Mouse (Mus musculus): ENCODE measurements at regions not wholly inside any gene's neighbourhood (a gene's known extent, or its start where the extent isn't known, plus 50 kb on each side); places are given as distances from the start of the nearest gene placed in this dataset.

DNA sequence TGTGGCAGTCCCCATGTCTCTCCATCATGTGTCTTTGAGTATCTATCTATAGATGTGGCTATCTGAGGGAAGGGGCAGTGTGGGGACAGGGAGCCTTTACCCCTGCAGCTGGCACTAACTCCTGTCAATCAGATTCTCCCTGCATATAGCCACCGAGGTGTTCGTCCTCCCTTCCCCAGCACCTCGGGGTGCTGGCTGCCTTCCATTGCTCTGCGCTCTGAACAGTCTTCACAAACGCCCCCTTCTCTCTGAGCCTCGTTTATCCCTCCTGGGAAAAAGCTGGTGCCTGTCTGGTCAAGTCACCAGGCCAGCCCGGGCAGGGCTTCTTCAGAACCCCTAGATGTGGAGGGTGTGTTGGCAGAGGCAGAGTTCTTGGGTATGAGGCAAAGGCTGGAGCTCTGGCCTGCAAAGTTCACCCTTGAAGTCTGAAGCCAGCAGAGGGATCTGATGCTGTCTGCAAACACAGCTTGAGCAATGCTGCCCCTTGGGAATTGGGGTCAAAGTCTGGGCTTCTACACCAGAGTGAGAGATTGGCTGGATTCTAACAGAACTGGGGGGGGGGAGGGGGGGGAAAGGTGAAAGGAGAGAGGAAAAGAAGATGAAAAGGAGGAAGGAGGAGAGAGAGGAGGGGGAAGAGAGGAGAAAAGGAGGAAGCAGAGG is 175.5 kb upstream of the Igsf21 start:
- Histone ChIP-seq H3K4me2 (no peak overlapping the region), H3K4me3 (replicated peaks) (no peak overlapping the region), H3K4me1 (0 out of 2 replicates have a peak, but pooled peaks cover 2% of the 10 kb centered on the region), H3K9ac (no peak overlapping the region), H3K27me3 (0 out of 2 replicates have a peak, but pooled peaks cover 4% of the 10 kb centered on the region), H3K9me3 (no peaks in the 10 kb centered on the region), H3K36me3 (replicated peaks) (no peaks in the 10 kb centered on the region), H3K27ac (no peak overlapping the region)
- no peak for ATAC-seq (ENCODE audit: low FRiP score)
- WGBS, result 67% methylated on average over 7 of the region's 7 CpGs

DNA sequence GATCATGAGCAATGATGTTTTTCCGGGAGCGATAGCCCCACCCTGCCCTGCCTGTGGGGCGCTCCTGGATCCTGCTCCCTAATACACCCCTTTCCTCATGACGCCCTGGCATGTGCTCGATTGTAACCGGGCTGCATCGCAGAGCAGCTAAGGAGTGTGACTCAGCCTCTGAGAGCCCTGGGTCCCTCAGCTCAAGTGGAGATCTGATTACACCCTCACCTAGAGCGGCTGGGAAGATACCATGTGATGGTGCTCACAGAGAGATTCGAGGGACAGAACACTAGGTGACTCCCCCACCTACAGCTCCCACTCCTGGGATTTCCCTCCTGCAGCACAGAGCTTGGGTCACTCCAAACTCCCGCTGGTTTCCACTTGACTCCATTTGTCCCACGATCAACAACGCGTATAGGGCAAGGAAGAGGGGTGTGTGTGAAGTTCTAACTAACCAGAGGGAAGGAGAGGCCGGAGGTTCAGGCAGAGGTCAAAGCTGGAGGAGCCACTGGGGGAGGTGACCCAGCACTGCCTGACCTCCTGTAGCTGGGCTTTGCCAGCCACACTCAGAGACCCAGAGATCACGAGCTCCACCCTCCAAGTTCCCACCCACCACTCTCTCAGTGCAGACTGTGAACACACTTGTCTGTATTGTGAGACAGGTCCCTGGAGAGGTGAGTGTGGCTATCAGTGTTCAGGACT is 173.3 kb upstream of the Igsf21 start:
- H3K27me3 ChIP-seq, result no peaks in the 10 kb centered on the region
- WGBS, result 73% methylated on average over 15 of the region's 15 CpGs
- no peak overlapping the region for H3K4me2 ChIP-seq
- no peaks in the 10 kb centered on the region for H3K9me3 ChIP-seq
- no peaks in the 10 kb centered on the region for H3K36me3 ChIP-seq (replicated peaks)
- ATAC-seq (ENCODE audit: low FRiP score), result no peak
- no peak overlapping the region for H3K9ac ChIP-seq
- H3K4me1 ChIP-seq, result 0 out of 2 replicates have a peak, but pooled peaks cover 2% of the 10 kb centered on the region
- no peak overlapping the region for H3K27ac ChIP-seq
- H3K4me3 ChIP-seq (replicated peaks), result no peak overlapping the region

DNA sequence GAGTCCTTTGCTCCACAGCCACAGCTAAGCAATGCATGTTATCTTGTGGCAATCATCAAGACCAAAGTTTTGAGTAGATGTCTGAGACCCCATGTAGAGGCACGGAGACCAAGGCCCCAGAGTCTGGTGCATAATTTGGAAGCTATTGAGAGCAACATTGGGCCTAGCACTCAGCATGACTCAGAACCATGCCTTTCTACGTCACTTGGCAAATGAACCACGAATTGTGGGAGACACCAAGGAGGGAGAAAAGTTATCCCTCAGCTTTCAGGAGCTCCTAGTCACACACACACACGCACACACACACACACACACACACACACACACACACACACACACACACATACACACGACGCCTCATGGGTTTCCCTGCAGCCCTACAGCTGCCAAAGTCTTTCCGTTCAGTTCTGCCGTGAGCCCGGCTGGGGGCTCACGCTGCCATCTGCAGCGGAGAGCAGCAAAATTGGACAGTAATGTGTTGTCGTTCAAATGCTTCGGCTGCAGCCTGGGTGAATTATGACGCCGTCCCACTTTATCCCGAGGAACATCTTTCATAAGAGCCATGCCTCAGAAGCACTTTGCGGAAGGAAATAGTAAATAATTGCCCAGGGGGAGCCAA is 165.8 kb upstream of the Igsf21 start:
- no peak overlapping the region for H3K4me2 ChIP-seq
- no peaks in the 10 kb centered on the region for H3K9me3 ChIP-seq
- H3K27me3 ChIP-seq, result no peaks in the 10 kb centered on the region
- H3K27ac ChIP-seq, result no peak overlapping the region
- ATAC-seq (ENCODE audit: low FRiP score), result no peak
- no peaks in the 10 kb centered on the region for H3K4me1 ChIP-seq
- H3K9ac ChIP-seq, result no peak overlapping the region
- no peaks in the 10 kb centered on the region for H3K36me3 ChIP-seq (replicated peaks)
- no peak overlapping the region for H3K4me3 ChIP-seq (replicated peaks)
- 73% methylated on average over 17 of the region's 17 CpGs for WGBS

DNA sequence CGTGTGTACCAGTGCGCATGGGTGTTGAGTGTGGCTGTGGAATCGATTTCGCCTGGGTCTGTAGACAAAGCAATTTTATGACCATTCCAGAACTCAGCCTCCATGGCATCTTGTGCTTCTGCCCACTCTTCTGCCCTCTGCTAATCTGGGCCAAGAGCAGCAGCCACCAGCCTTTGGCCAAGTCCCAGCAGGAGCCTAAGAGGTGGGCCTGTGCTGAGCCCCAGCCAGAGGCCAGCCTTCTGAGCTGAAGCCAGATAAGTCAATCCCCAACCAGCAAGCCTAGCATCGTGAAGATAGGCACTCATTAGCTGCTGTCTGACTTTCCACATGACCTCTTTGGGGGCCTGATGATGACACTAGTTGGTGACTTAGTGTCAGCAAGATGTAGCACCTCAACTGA is 161.9 kb upstream of the Igsf21 start:
- no peaks in the 10 kb centered on the region for H3K36me3 ChIP-seq (replicated peaks)
- no peak for ATAC-seq (ENCODE audit: low FRiP score)
- H3K9ac ChIP-seq, result no peak overlapping the region
- no peaks in the 10 kb centered on the region for H3K9me3 ChIP-seq
- H3K27me3 ChIP-seq, result no peaks in the 10 kb centered on the region
- peaks cover 19% of the 10 kb centered on the region for H3K4me1 ChIP-seq
- H3K4me3 ChIP-seq (replicated peaks), result no peak overlapping the region
- WGBS, result 94% methylated on average over 5 of the region's 5 CpGs
- H3K4me2 ChIP-seq, result no peak overlapping the region
- H3K27ac ChIP-seq, result no peak overlapping the region

DNA sequence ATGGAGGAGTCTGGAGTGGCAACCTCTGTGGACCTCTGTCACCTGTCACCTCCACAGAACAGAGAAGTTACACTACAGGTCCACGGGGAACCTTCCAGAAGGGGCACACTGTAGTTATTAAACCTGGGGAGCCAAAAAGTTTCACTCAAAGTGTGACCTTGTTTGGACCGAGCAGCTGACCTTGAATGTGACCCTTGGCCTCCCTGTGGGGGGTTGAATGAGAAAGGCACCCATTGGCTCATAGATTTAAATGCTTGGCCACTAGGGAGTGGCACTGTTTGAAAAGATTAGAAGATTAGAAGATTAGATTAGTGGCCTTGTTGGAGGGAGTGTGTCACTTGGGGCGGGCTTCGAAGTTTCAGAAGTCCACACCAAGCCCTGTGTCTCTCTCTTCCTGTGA is 160.3 kb upstream of the Igsf21 start:
- no peaks in the 10 kb centered on the region for H3K36me3 ChIP-seq (replicated peaks)
- H3K4me3 ChIP-seq (replicated peaks), result no peak overlapping the region
- H3K27ac ChIP-seq, result peak overlapping the region; percentile 91
- H3K4me2 ChIP-seq, result no peak overlapping the region
- no peaks in the 10 kb centered on the region for H3K9me3 ChIP-seq
- no peaks in the 10 kb centered on the region for H3K27me3 ChIP-seq
- WGBS, result 86% methylated on average over 4 of the region's 4 CpGs
- no peak for ATAC-seq (ENCODE audit: low FRiP score)
- H3K4me1 ChIP-seq, result peaks cover 27% of the 10 kb centered on the region
- H3K9ac ChIP-seq, result no peak overlapping the region

DNA sequence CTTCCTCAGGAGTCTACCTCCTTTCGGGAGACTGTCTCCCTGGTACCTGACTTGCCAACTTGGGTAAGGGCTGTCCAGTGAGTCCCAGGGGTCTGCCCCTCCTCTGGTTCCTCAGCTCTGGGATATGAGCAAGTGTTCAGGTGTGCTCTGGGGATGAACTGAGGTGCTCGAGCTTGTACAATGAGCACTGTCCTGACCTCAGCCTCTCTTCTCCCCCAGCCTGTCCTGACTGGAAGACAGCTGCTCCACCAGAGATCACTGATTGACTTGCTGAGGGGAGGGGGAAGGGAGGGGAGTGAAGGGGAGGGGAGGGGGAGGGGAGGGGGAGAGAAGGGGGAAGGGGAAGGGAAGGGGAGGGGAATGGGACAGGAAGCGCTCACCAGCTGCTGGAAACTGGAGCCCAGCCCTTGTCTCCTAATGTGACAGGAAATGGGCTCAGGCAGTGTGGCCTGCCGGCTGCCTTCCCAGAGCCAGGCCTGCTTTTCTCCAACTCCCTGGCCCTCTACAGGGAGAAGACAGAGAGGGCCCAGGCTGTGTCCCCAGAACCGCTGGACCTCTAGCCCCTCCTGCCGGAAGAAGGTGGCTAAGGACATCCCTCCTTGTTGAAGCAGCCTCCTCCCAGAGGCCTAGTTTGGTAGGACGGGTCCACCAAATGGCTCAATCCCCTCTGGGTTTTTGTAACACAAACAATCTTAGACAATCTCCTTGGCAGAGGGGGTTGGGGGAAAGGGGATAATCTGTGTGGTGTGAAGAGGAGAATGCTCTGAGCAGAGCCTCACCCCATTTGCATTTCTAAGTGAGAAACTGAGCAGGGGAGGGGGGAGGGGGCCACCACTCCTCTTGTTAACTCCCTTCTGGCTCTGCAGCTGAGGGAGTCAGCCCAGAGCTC is 159.7 kb upstream of the Igsf21 start:
- H3K4me3 ChIP-seq (replicated peaks), result no peak overlapping the region; the same call in 1 of the 2 replicates

DNA sequence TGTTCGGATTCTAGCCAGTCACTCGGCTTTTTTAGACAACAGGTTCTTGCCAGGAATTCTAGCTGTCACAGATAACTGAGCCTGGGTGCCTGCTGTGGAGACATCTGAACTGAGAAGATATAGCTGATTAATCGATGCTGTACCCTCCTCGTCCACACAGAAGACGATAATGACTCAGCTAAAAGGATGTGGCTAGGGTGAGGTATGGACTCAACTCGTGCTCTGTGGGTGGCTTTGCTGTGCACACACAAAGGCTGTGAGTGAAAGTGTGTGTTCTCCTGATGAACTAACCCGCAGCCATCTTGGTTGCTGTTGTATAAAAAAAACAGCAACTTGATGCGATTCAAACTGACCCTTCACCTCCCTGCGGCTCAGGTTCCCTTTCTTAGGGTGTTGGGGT is 158.8 kb upstream of the Igsf21 start:
- Histone ChIP-seq H3K27ac (no peak overlapping the region), H3K27me3 (no peaks in the 10 kb centered on the region), H3K9me3 (no peaks in the 10 kb centered on the region), H3K36me3 (replicated peaks) (no peaks in the 10 kb centered on the region), H3K4me3 (replicated peaks) (no peak overlapping the region), H3K9ac (no peak overlapping the region), H3K4me1 (peaks cover 27% of the 10 kb centered on the region), H3K4me2 (no peak overlapping the region)
- WGBS, result 77% methylated on average over 9 of the region's 9 CpGs
- no peak for ATAC-seq (ENCODE audit: low FRiP score)

More for the DNA sequence above, 159.7 kb upstream of the Igsf21 start:
- Histone ChIP-seq H3K27me3 (no peaks in the 10 kb centered on the region), H3K9me3 (no peaks in the 10 kb centered on the region), H3K9ac (no peak overlapping the region), H3K27ac (peak overlapping the region; percentile 91), H3K36me3 (replicated peaks) (no peaks in the 10 kb centered on the region), H3K4me1 (peaks cover 27% of the 10 kb centered on the region), H3K4me2 (no peak overlapping the region)
- 26% methylated on average over 7 of the region's 7 CpGs for WGBS
- peak; percentile 84 for ATAC-seq (ENCODE audit: low FRiP score)

DNA sequence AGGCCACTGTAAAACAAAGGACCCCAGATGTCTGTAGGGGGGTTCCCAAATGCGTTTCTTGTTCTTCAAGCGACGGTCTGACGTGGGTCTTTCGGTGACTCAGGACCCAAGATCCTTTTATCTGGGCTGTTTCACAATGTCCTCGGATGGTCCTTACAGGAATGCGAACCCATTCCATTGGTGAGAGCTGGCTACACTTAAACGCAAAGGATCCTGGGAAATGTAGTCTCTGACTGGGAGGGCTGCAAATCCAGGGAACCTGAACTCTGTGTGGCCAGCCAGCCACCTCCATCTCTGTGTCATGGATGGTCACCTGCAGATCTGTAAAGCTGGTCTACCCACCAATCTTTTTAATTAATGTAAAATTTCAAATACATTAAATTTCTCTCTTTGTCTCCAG is 156.5 kb upstream of the Igsf21 start:
- WGBS, result 42% methylated on average over 8 of the region's 8 CpGs
- no peak for ATAC-seq (ENCODE audit: low FRiP score)

DNA sequence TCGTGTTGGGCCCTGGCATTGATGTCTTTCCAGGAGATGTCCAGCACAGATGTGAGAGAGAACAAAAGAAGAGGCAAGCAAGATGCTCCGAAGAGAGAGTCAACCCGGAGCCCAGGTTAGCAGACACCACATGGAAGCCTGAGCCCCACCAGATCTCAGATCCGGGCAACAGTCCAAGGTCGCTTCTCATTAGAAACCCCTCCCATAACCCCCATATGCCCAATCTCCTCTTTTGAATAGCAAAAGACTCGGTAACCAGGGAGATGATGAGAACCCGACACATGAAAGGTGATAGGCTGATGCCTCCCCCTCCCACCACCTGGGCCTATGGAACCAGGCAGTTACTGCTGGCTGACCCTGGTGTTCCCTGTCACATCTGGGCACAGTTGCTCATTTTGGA is 155.7 kb upstream of the Igsf21 start:
- no peak for ATAC-seq (ENCODE audit: low FRiP score)
- WGBS, result 71% methylated on average over 7 of the region's 7 CpGs
- Histone ChIP-seq H3K9ac (no peak overlapping the region), H3K27ac (peak overlapping the region; percentile 47; the same call in 1 of the 2 replicates), H3K4me1 (peaks cover 27% of the 10 kb centered on the region), H3K36me3 (replicated peaks) (no peaks in the 10 kb centered on the region), H3K9me3 (no peaks in the 10 kb centered on the region), H3K4me3 (replicated peaks) (no peak overlapping the region), H3K4me2 (no peak overlapping the region), H3K27me3 (peaks cover 3% of the 10 kb centered on the region; the same call in 1 of the 2 replicates)

More for the DNA sequence above, 156.5 kb upstream of the Igsf21 start:
- peaks cover 27% of the 10 kb centered on the region for H3K4me1 ChIP-seq
- H3K4me3 ChIP-seq (replicated peaks), result no peak overlapping the region
- no peak overlapping the region for H3K4me2 ChIP-seq
- H3K27me3 ChIP-seq, result peaks cover 3% of the 10 kb centered on the region; the same call in 1 of the 2 replicates
- no peaks in the 10 kb centered on the region for H3K9me3 ChIP-seq
- H3K9ac ChIP-seq, result no peak overlapping the region
- 0 out of 2 replicates have a peak overlapping the region, but pooled peaks have one; percentile 47 for H3K27ac ChIP-seq
- H3K36me3 ChIP-seq (replicated peaks), result no peaks in the 10 kb centered on the region

DNA sequence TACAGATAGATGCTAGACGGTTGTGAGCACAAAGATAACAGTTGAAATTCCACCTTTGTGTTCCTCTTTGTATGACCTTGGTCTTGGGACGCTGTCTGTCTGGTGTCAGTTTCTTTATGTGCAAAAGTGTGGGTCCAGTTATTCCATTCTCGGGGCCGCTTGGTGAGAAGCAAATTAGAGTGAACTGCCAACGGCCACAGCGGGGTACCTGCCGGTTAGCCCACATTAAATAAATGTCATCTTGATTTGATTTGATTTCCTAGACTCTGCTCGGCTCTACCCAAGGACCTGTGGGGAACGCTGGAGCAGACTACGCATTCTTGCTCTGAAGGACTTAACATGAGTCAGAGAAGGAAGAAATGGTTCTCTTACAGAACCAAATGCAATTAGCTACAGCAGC is 155.0 kb upstream of the Igsf21 start:
- WGBS, result 85% methylated on average over 10 of the region's 10 CpGs
- no peak for ATAC-seq (ENCODE audit: low FRiP score)
- no peaks in the 10 kb centered on the region for H3K9me3 ChIP-seq
- peaks cover 3% of the 10 kb centered on the region; the same call in 1 of the 2 replicates for H3K27me3 ChIP-seq
- H3K36me3 ChIP-seq (replicated peaks), result no peaks in the 10 kb centered on the region
- no peak overlapping the region for H3K4me2 ChIP-seq
- no peak overlapping the region for H3K4me3 ChIP-seq (replicated peaks)
- H3K4me1 ChIP-seq, result peaks cover 20% of the 10 kb centered on the region
- H3K9ac ChIP-seq, result no peak overlapping the region
- no peak overlapping the region for H3K27ac ChIP-seq

DNA sequence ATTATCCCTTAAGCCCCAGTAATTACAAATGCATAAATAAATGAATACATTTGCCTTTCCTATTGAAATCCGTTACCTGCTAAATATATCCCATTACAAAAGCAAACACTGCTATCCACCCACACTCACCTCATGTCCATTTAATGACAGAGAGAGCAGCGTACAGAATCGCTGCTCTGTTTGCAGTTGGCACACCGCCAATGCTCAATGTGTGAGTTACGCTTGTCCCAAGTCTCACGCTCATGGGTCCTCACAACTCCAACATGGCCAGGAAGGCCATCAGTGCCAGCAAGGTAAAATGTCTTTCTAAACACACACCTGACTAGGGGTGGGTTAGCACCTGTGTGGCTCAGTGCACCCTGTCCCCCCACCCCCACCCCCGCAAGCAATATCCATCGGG is 150.0 kb upstream of the Igsf21 start:
- peaks cover 3% of the 10 kb centered on the region; the same call in 1 of the 2 replicates for H3K27me3 ChIP-seq
- H3K4me2 ChIP-seq, result no peak overlapping the region
- H3K27ac ChIP-seq, result no peak overlapping the region
- H3K9ac ChIP-seq, result no peak overlapping the region
- H3K36me3 ChIP-seq (replicated peaks), result no peaks in the 10 kb centered on the region
- WGBS, result 70% methylated on average over 8 of the region's 8 CpGs
- peaks cover 3% of the 10 kb centered on the region; the same call in 1 of the 2 replicates for H3K4me1 ChIP-seq
- H3K4me3 ChIP-seq (replicated peaks), result no peak overlapping the region
- H3K9me3 ChIP-seq, result no peaks in the 10 kb centered on the region
- ATAC-seq (ENCODE audit: low FRiP score), result no peak

DNA sequence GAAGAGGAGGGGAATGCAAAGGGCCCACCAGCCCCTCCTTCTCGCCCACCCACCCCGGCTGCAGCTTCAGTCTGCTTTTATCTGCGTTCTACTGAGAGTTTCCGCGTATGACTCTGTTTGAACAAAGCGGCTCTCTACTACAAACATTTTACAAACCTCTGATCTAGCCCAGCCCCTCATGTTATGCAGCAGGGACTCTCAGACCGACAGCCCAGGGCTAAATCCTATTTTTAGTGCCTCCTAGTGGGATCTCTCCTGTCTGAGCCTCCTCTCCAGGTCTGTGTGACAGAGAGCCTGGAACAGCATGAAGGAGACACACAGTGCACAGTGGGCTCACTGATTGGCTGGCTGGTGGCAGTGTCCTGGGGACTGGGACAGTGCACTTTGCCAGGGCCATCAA is 145.7 kb upstream of the Igsf21 start:
- Histone ChIP-seq H3K4me3 (replicated peaks) (no peak overlapping the region), H3K36me3 (replicated peaks) (no peaks in the 10 kb centered on the region), H3K9me3 (no peaks in the 10 kb centered on the region), H3K27me3 (no peaks in the 10 kb centered on the region), H3K4me2 (no peak overlapping the region), H3K9ac (no peak overlapping the region), H3K4me1 (peaks cover 6% of the 10 kb centered on the region), H3K27ac (no peak overlapping the region)
- no peak for ATAC-seq (ENCODE audit: low FRiP score)
- WGBS, result 58% methylated on average over 7 of the region's 7 CpGs
